Mouse (Mus musculus): ENCODE data around the gene Satb2.

DNA sequence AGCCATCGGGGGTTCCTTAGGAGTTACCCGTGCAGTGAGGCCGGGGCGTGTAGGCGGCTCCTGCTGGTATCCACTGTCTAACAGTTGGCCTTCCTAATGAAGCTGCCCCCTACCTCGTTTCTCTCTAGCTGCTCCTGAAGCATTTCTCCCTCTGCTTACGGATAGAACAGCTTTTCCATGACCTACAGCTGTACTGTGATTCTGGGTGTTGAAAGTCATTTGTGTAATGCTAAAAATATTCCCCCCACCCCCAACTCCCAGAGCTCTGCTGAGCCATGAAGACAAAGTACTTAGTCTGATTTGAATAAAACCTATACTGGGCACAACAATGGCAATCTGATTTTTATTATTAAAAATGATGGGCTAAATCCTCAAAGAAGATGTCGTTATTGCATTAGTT is 121.2 kb downstream of the Satb2 start:
- no peak for TF ChIP-seq POLR2A (IDR thresholded peaks at IDR 0.05; ENCODE audit: extremely low read depth, insufficient read depth, low read length)
- TF ChIP-seq CTCF (IDR thresholded peaks at IDR 0.05; ENCODE audit: extremely low read depth, insufficient read depth, low read length) = no peak
